Mouse (Mus musculus) MN1 (cell line): ENCODE measurements at regions not wholly inside any gene's neighbourhood (a gene's known extent, or its start where the extent isn't known, plus 50 kb on each side); places are given as distances from the start of the nearest gene placed in this dataset.

Source experiments
- DNase-seq: peaks from one replicate; pipeline ENCODE4 v3.0.0-alpha.2; 2016; ENCODE audit warnings: low spot score

- no peak for DNase-seq
These were observed 85.6 kb upstream of the Ednrb start for GRCm38 (mm10) chr14:103929734-103930364.

- DNase-seq, result no peak
These were observed 85.0 kb upstream of the Ednrb start for GRCm38 (mm10) chr14:103929155-103929729.

- no peak for DNase-seq
These were observed 76.0 kb upstream of the Ednrb start for GRCm38 (mm10) chr14:103920169-103920568.

GRCm38 (mm10) chr14:103919380-103919779, 75.2 kb upstream of the Ednrb start:
- no peak for DNase-seq

DNA sequence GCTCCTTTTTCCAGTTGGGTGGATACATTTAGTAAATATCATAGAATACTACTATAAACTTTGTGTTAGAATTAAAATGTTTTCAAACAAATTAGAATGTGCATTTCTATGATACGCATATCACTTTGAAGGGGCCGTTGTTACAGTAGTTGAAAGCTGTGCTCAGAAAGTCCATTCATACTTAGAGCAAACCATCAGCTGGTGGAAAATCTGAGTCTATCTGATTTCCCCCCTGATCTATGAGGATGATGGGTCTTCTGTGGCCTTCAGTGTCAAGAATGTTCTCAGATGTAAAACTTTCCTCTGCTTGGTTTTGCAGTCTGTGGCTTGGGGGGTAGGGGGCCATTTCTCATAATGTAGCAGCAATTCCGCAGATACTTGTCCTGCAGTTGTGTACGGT, 69.3 kb upstream of the Ednrb start:
- DNase-seq, result no peak

GRCm38 (mm10) chr14:103911707-103912106, 67.5 kb upstream of the Ednrb start:
- DNase-seq, result no peak

DNA sequence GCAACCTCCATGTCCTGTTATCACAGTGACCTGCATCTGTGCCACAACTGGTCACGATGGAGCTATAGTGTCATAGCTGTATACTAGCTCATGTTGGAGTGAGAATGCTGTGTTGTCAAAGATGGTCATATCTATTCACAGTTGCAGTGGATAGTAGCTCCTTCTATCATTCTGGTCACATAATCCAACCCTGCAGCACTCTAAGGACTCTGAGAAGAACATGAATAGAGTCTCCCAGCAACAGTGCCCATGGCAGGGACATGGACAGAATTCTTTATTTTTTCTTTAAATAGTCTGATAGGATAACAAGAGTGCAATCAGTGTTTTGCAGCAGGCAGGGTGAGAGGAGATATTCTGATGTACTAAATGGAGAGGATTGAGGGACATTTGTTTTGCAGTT, 67.1 kb upstream of the Ednrb start:
- no peak for DNase-seq

GRCm38 (mm10) chr14:103906417-103907070, 62.3 kb upstream of the Ednrb start:
- no peak for DNase-seq

GRCm38 (mm10) chr14:103900817-103901216, 56.6 kb upstream of the Ednrb start:
- no peak for DNase-seq

DNA sequence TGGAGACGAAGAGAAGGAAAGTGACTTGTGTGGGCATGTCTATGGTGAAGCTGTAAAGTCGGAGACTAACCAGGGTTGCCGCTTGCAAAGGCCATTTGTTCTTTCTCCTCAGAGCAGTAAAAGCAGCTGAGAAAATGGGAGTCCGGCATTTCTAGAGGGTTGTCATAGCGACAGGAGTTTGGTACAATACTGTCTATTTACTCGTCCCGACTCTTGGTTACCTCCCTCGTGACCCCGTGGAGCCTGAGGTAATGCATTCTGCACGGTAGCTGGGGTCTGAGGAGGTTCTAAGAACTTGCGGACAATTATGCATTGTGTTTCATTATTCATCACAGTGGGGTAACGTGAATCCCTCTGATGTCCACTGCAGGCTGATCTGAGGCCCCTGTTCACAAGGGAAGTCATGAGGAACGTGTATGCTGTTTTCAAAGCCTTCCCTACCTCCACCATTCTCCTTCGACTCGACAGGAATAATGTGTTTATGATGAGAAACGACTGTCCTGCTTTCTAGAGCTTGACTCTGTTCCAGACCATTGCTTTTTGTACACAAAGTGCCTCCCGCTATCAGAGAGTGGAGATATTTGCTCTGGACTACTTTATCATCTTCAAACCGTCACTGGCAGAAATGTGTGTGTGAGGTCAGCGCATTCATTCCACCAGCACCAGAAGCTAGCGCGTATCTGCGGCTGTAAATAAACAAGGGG, 55.1 kb upstream of the Ednrb start:
- DNase-seq, result no peak

GRCm38 (mm10) chr14:103898689-103899088, 54.5 kb upstream of the Ednrb start:
- DNase-seq, result no peak

DNA sequence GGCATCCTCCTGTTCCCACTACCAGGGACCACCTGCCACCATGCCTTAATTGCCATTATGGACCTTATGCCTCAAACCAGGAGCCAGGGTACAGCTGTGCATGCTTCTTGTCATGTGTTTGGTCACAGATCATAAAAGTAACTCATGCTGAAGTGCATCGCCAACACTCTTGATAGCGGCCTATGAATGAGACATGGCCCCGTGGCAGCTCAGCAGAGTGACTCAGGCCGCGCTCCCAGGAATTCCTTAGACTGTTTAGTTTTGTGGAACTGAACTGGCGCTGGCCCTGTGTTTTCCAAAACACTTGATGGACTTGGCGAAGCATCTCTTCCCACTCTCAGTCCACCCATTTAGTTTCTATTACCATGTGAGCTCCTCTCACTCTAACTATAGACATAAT, 51.1 kb upstream of the Ednrb start:
- DNase-seq, result no peak
